Comparison of ENCODE assay signal across 12 mouse cellular contexts in genomic region chr2:109848715-109849114, GRCm38 (mm10). TPM values are rescaled to one million over a fixed set of nuclear protein-coding genes. Genes with fewer than 3 reads are reported as not detected.
DNase-seq lines count a peak whose midpoint lies in the region; ATAC-seq lines count a peak whose summit lies in the region.
"Had no signal": no experiment of that assay in that cellular context is flagged by ENCODE, and none has a peak within 500 bp of the region (broad histone marks: within the 10 kb centered on the region; RNA-seq: fewer than 3 reads in every experiment).

No protein-coding gene starts in this region.

- no peaks in the 10 kb centered on the region for H3K9me3 ChIP-seq in forebrain, embryonic 11.5 days (ENCODE audit: control insufficient read depth, low read length)
- no peaks in the 10 kb centered on the region for H3K9me3 ChIP-seq in forebrain, embryonic 15.5 days
- no peaks in the 10 kb centered on the region for H3K9me3 ChIP-seq in embryonic facial prominence, embryonic 10.5 days
- H3K9me3 ChIP-seq in hindbrain, embryonic 16.5 days (ENCODE audit: control insufficient read depth, low read length): no peaks in the 10 kb centered on the region
- no peaks in the 10 kb centered on the region for H3K9me3 ChIP-seq in neural tube, embryonic 11.5 days (ENCODE audit: control insufficient read depth, low read length)
- no peaks in the 10 kb centered on the region for H3K9me3 ChIP-seq in heart, embryonic 10.5 days

- ATAC-seq in forebrain, embryonic 11.5 days (replicated peaks; ENCODE audit: low FRiP score): peak; percentile 75
- ATAC-seq in forebrain, embryonic 15.5 days (replicated peaks): no peak
- peak; percentile 73 for ATAC-seq in hindbrain, embryonic 16.5 days
- ATAC-seq in neural tube, embryonic 11.5 days (ENCODE audit: insufficient read depth, low FRiP score, low TSS enrichment): peak; percentile 88

- H3K27ac ChIP-seq in forebrain, embryonic 11.5 days (ENCODE audit: low read depth, low read length): no peak overlapping the region
- no peak overlapping the region for H3K27ac ChIP-seq in forebrain, embryonic 15.5 days (replicated peaks)
- no peak overlapping the region; the same call in 1 of the 2 replicates for H3K27ac ChIP-seq in embryonic facial prominence, embryonic 10.5 days (replicated peaks)
- no peak overlapping the region for H3K27ac ChIP-seq in hindbrain, embryonic 16.5 days (ENCODE audit: low read depth, low read length)
- no peak overlapping the region for H3K27ac ChIP-seq in neural tube, embryonic 11.5 days (ENCODE audit: low read depth, low read length)
- no peak overlapping the region for H3K27ac ChIP-seq in heart, embryonic 10.5 days

- no peaks in the 10 kb centered on the region for H3K27me3 ChIP-seq in forebrain, embryonic 11.5 days (ENCODE audit: control insufficient read depth, insufficient read depth, low read length)
- H3K27me3 ChIP-seq in forebrain, embryonic 15.5 days: no peaks in the 10 kb centered on the region
- H3K27me3 ChIP-seq in embryonic facial prominence, embryonic 10.5 days (replicated peaks; ENCODE audit: low read depth, poor library complexity, severe bottlenecking): no peaks in the 10 kb centered on the region
- H3K27me3 ChIP-seq in hindbrain, embryonic 16.5 days (replicated peaks; ENCODE audit: control insufficient read depth, insufficient read depth, low read length): no peaks in the 10 kb centered on the region
- no peaks in the 10 kb centered on the region for H3K27me3 ChIP-seq in neural tube, embryonic 11.5 days (ENCODE audit: control insufficient read depth, insufficient read depth, low read length)
- no peaks in the 10 kb centered on the region for H3K27me3 ChIP-seq in heart, embryonic 10.5 days (ENCODE audit: insufficient read depth, poor library complexity, severe bottlenecking)

- H3K9ac ChIP-seq in forebrain, embryonic 11.5 days (ENCODE audit: low read length): no peak overlapping the region
- no peak overlapping the region for H3K9ac ChIP-seq in forebrain, embryonic 15.5 days (replicated peaks)
- no peak overlapping the region for H3K9ac ChIP-seq in hindbrain, embryonic 16.5 days (ENCODE audit: low read depth, low read length)
- H3K9ac ChIP-seq in neural tube, embryonic 11.5 days (ENCODE audit: low read length): no peak overlapping the region

- no peak overlapping the region for H3K4me3 ChIP-seq in forebrain, embryonic 11.5 days (ENCODE audit: low read depth, low read length)
- no peak overlapping the region for H3K4me3 ChIP-seq in forebrain, embryonic 15.5 days
- H3K4me3 ChIP-seq in embryonic facial prominence, embryonic 10.5 days: no peak overlapping the region
- no peak overlapping the region for H3K4me3 ChIP-seq in hindbrain, embryonic 16.5 days (ENCODE audit: low read length)
- no peak overlapping the region for H3K4me3 ChIP-seq in neural tube, embryonic 11.5 days (ENCODE audit: low read depth, low read length)
- no peak overlapping the region for H3K4me3 ChIP-seq in heart, embryonic 10.5 days

- no peaks in the 10 kb centered on the region for H3K36me3 ChIP-seq in forebrain, embryonic 11.5 days (ENCODE audit: control insufficient read depth, insufficient read depth, low read length)
- no peaks in the 10 kb centered on the region for H3K36me3 ChIP-seq in forebrain, embryonic 15.5 days
- no peaks in the 10 kb centered on the region for H3K36me3 ChIP-seq in embryonic facial prominence, embryonic 10.5 days (replicated peaks)
- no peaks in the 10 kb centered on the region for H3K36me3 ChIP-seq in hindbrain, embryonic 16.5 days (ENCODE audit: control insufficient read depth, insufficient read depth, low read length)
- no peaks in the 10 kb centered on the region for H3K36me3 ChIP-seq in neural tube, embryonic 11.5 days (ENCODE audit: control insufficient read depth, insufficient read depth, low read length)
- no peaks in the 10 kb centered on the region for H3K36me3 ChIP-seq in heart, embryonic 10.5 days

- WGBS in forebrain, embryonic 11.5 days: 18% methylated on average over 8 of the region's 8 CpGs
- 20% methylated on average over 8 of the region's 8 CpGs for WGBS in forebrain, embryonic 15.5 days
- 19% methylated on average over 8 of the region's 8 CpGs for WGBS in embryonic facial prominence, embryonic 10.5 days
- 13% methylated on average over 8 of the region's 8 CpGs for WGBS in hindbrain, embryonic 16.5 days
- WGBS in neural tube, embryonic 11.5 days: 25% methylated on average over 8 of the region's 8 CpGs
- 46% methylated on average over 8 of the region's 8 CpGs for WGBS in heart, embryonic 10.5 days

- no peak overlapping the region for H3K4me2 ChIP-seq in forebrain, embryonic 11.5 days (ENCODE audit: low read depth, low read length, severe bottlenecking)
- no peak overlapping the region for H3K4me2 ChIP-seq in forebrain, embryonic 15.5 days (replicated peaks)
- H3K4me2 ChIP-seq in hindbrain, embryonic 16.5 days (ENCODE audit: low read length): no peak overlapping the region; the same call in 1 of the 2 replicates
- no peak overlapping the region for H3K4me2 ChIP-seq in neural tube, embryonic 11.5 days (ENCODE audit: low read depth)
- H3K4me2 ChIP-seq: heart, embryonic 11.5 days had no signal

- H3K4me1 ChIP-seq in forebrain, embryonic 11.5 days (replicated peaks; ENCODE audit: control insufficient read depth, insufficient read depth, low read length): no peaks in the 10 kb centered on the region
- H3K4me1 ChIP-seq in forebrain, embryonic 15.5 days: 0 out of 2 replicates have a peak, but pooled peaks cover 2% of the 10 kb centered on the region
- peaks cover 24% of the 10 kb centered on the region for H3K4me1 ChIP-seq in embryonic facial prominence, embryonic 10.5 days
- H3K4me1 ChIP-seq in hindbrain, embryonic 16.5 days (ENCODE audit: control insufficient read depth, insufficient read depth, low read depth, low read length): no peaks in the 10 kb centered on the region; the same call in 1 of the 2 replicates
- no peaks in the 10 kb centered on the region for H3K4me1 ChIP-seq in neural tube, embryonic 11.5 days (ENCODE audit: control insufficient read depth, insufficient read depth, low read length)
- H3K4me1 ChIP-seq in heart, embryonic 10.5 days: no peaks in the 10 kb centered on the region

- no peak for DNase-seq in forebrain, embryonic 11.5 days (ENCODE audit: low spot score)
- peak; percentile 29 for DNase-seq in embryonic facial prominence, embryonic 10.5 days (ENCODE audit: low spot score)
- DNase-seq in neural tube, embryonic 11.5 days (ENCODE audit: low spot score): peak; percentile 39
- no peak for DNase-seq in ovary, adult 18-20 months (ENCODE audit: low spot score)
- DNase-seq in heart, embryonic 10.5 days (ENCODE audit: low spot score): no peak
- no peak for DNase-seq in testis, postnatal 10 days (ENCODE audit: low spot score)
- DNase-seq: kidney, adult 18-20 months; liver; lung, postnatal 4 days had no signal

RNA-seq across cellular contexts. Expression of gene Lin7c, which starts 41.9 kb away (rescaled TPM):
- 118 and 126 TPM in 2 replicates for polyA plus RNA-seq in forebrain, embryonic 11.5 days (2014; fragmentation: Nextera tagmentation; extraction: Ambion mirVana)
- polyA plus RNA-seq in forebrain, embryonic 15.5 days (2015; fragmentation: Nextera tagmentation; extraction: Ambion mirVana): 169 and 184 TPM in 2 replicates
- polyA plus RNA-seq in embryonic facial prominence, embryonic 10.5 days (2016; fragmentation: Nextera tagmentation; extraction: Ambion mirVana): 77.9 and 79.9 TPM in 2 replicates
- polyA plus RNA-seq in hindbrain, embryonic 16.5 days (2015; fragmentation: Nextera tagmentation; extraction: Ambion mirVana): 187 and 194 TPM in 2 replicates
- polyA plus RNA-seq in neural tube, embryonic 11.5 days (2014; fragmentation: Nextera tagmentation; extraction: Ambion mirVana): 136 and 146 TPM in 2 replicates
- 50.8 and 54.3 TPM in 2 replicates for polyA plus RNA-seq in heart, embryonic 10.5 days (2016; fragmentation: Nextera tagmentation; extraction: Ambion mirVana)

Comparison
In these comparisons a context has a peak if more than half of its experiments do, and no peak if none do; other contexts are left out.
1. DNase-seq: peak in embryonic facial prominence, embryonic 10.5 days (single experiment) and neural tube, embryonic 11.5 days (single experiment); none in forebrain, embryonic 11.5 days (single experiment), ovary, adult 18-20 months (single experiment), heart, embryonic 10.5 days (single experiment) and testis, postnatal 10 days (single experiment).